Mouse (Mus musculus) intestine, embryonic 16.5 days (tissue): ENCODE data around the gene Nuf2. TPM values are rescaled to one million over a fixed set of nuclear protein-coding genes. Genes with fewer than 3 reads are reported as not detected.

ENCODE experiments used
- ATAC-seq: fragments of 200-750 bp; cut with Nextera tagmentation; 2 replicates; pipeline ENCODE4 v1.8.0; 2017; ENCODE audit warnings: moderate TSS enrichment, moderate library complexity
- H3K27ac ChIP-seq: fragments of 300-500 bp; sonication (generic); 2 replicates; pipeline ENCODE4 v1.5.1; 2014; ENCODE audit warnings: mild to moderate bottlenecking, low read length
- H3K27me3 ChIP-seq: fragments of 300-500 bp; sonication (generic); replicated peaks from 2 replicates; pipeline ENCODE4 v1.6.1; 2014; ENCODE audit warnings: low read length, control low read depth, mixed read lengths; ENCODE audit not compliant: control insufficient read depth, insufficient read depth
- H3K36me3 ChIP-seq: fragments of 300-500 bp; sonication (generic); 2 replicates; pipeline ENCODE4 v1.6.1; 2014; ENCODE audit warnings: low read length, control low read depth; ENCODE audit not compliant: control insufficient read depth, insufficient read depth
- H3K4me1 ChIP-seq: fragments of 300-500 bp; sonication (generic); 2 replicates; pipeline ENCODE4 v1.6.1; 2014; ENCODE audit warnings: low read length, control low read depth, mixed read lengths; ENCODE audit not compliant: control insufficient read depth, insufficient read depth
- H3K4me2 ChIP-seq: fragments of 300-500 bp; sonication (generic); 2 replicates; pipeline ENCODE4 v1.6.1; 2014; ENCODE audit warnings: low read depth, low read length, control low read depth
- H3K4me3 ChIP-seq: fragments of 300-500 bp; sonication (generic); 2 replicates; pipeline ENCODE4 v1.5.1; 2014; ENCODE audit warnings: mild to moderate bottlenecking, low read length
- H3K9ac ChIP-seq: fragments of 300-500 bp; sonication (generic); 2 replicates; pipeline ENCODE4 v1.6.1; 2014; ENCODE audit warnings: low read depth, low read length
- H3K9me3 ChIP-seq: fragments of 300-500 bp; sonication (generic); 2 replicates; pipeline ENCODE4 v1.6.1; 2016; ENCODE audit warnings: low read length, control low read depth; ENCODE audit not compliant: control insufficient read depth
- WGBS: fragments of 180-500 bp; shearing (Covaris S2); extraction: QIAGEN DNeasy Blood & Tissue Kit; methylation state at CpG from one replicate; pipeline ENCODE4 v1.1.7; 2014; 5-methylcytosine and 5-hydroxymethylcytosine counted together
- polyA plus RNA-seq: library from polyadenylated mRNA; unstranded; fragments of >200 nt; fragmentation: Nextera tagmentation; extraction: Ambion mirVana; gene quantifications from 2 replicates; pipeline ENCODE4 v1.2.1, GENCODE M21; 2015

Gene Nuf2
- polyA plus RNA-seq, 1 experiment from 2014 or later = 39.3 TPM

DNA sequence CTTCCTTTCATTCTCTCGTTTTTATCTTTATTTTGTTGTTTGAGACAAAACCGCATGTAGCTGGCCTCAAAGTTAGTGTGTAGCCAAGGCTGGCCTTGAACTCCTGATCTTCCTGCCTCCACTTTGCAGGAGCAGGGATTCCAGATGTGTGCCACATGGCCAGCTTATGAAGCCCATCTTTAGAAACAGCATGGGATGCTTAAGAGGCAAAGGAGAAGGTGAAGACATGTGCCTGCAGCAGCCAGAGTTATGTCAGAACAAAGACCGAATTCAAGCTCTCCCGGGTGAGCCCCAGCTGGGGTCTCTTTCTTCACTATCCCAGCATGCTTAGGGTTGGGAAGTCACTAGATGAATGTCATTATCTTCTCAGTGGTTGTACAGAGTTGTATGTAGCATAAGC is 46.7 kb downstream of the Nuf2 start:
- 66% methylated on average over 4 of the region's 4 CpGs for WGBS
- Histone ChIP-seq H3K9ac (no peak overlapping the region), H3K27me3 (no peaks in the 10 kb centered on the region), H3K27ac (no peak overlapping the region), H3K4me1 (peaks cover 8% of the 10 kb centered on the region; the same call in 1 of the 2 replicates), H3K4me3 (no peak overlapping the region), H3K9me3 (no peaks in the 10 kb centered on the region), H3K36me3 (no peaks in the 10 kb centered on the region), H3K4me2 (no peak overlapping the region)
- ATAC-seq = no peak

- peaks cover 8% of the 10 kb centered on the region; the same call in 1 of the 2 replicates for H3K4me1 ChIP-seq
- no peak overlapping the region for H3K4me3 ChIP-seq
- H3K27ac ChIP-seq = no peak overlapping the region
- no peaks in the 10 kb centered on the region for H3K36me3 ChIP-seq
- 82% methylated on average over 6 of the region's 6 CpGs for WGBS
- H3K4me2 ChIP-seq = no peak overlapping the region
- peak; percentile 78 for ATAC-seq
- no peak overlapping the region for H3K9ac ChIP-seq
- H3K9me3 ChIP-seq = no peaks in the 10 kb centered on the region
- H3K27me3 ChIP-seq = no peaks in the 10 kb centered on the region
Observed at GRCm38 (mm10) chr1:169482596-169483335, 48.5 kb downstream of the Nuf2 start.

DNA sequence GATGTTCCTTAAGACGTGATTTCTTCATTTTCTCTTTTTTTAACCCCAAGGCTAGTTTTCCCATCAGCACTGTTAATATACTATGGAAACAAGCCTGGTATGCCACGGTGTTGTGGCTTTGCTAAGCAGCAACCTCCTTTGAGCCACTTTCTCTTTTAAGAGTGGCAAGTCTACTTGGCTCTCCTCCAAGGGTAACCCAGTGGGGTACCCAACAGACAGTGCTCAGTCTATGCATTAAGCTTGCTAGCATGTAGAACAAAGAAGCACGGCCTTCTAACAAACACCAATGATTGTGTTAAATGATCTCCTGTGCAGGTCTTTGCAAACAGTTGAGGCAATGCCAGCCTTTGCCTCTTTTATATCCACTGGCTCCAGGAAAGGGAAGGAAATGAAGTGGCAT is 60.1 kb downstream of the Nuf2 start:
- no peak for ATAC-seq

DNA sequence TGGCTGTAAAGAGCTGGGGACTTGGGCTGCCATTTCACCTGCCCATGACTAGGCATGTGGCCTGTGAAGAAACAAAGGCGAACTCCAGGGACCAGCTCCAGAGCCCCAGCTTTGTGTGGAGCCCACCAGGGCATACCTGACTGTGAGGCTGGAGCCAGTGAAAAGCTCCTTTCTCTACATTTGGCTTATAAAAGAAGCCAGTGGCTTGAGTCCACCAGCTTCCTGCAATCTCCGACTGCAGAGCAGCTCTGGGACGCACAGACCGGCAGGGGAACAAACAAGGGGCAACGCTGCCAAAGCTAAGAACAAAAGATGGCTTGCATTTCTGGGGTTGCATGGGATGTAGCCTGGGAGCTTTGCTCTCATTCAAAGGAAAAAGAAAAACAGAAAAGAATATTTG is 63.5 kb downstream of the Nuf2 start:
- ATAC-seq = no peak
- Histone ChIP-seq H3K36me3 (no peaks in the 10 kb centered on the region), H3K27me3 (no peaks in the 10 kb centered on the region), H3K27ac (no peak overlapping the region), H3K4me3 (no peak overlapping the region), H3K4me1 (no peaks in the 10 kb centered on the region), H3K9ac (no peak overlapping the region), H3K4me2 (no peak overlapping the region), H3K9me3 (no peaks in the 10 kb centered on the region)
- WGBS = 77% methylated on average over 5 of the region's 5 CpGs

More for the DNA sequence above, 60.1 kb downstream of the Nuf2 start:
- H3K4me1 ChIP-seq = no peaks in the 10 kb centered on the region
- H3K9ac ChIP-seq = no peak overlapping the region
- H3K4me2 ChIP-seq = no peak overlapping the region
- H3K4me3 ChIP-seq = no peak overlapping the region
- peaks cover 2% of the 10 kb centered on the region; the same call in 1 of the 2 replicates for H3K9me3 ChIP-seq
- WGBS = 87% methylated on average over 3 of the region's 3 CpGs
- H3K36me3 ChIP-seq = no peaks in the 10 kb centered on the region
- H3K27ac ChIP-seq = no peak overlapping the region
- no peaks in the 10 kb centered on the region for H3K27me3 ChIP-seq

- Histone ChIP-seq H3K9ac (no peak overlapping the region), H3K27me3 (no peaks in the 10 kb centered on the region), H3K27ac (no peak overlapping the region), H3K4me3 (no peak overlapping the region), H3K4me2 (no peak overlapping the region), H3K36me3 (no peaks in the 10 kb centered on the region), H3K9me3 (no peaks in the 10 kb centered on the region), H3K4me1 (no peaks in the 10 kb centered on the region)
- WGBS = 81% methylated on average over 15 of the region's 15 CpGs
- ATAC-seq = no peak
Observed at GRCm38 (mm10) chr1:169462386-169463115, 68.7 kb downstream of the Nuf2 start.

DNA sequence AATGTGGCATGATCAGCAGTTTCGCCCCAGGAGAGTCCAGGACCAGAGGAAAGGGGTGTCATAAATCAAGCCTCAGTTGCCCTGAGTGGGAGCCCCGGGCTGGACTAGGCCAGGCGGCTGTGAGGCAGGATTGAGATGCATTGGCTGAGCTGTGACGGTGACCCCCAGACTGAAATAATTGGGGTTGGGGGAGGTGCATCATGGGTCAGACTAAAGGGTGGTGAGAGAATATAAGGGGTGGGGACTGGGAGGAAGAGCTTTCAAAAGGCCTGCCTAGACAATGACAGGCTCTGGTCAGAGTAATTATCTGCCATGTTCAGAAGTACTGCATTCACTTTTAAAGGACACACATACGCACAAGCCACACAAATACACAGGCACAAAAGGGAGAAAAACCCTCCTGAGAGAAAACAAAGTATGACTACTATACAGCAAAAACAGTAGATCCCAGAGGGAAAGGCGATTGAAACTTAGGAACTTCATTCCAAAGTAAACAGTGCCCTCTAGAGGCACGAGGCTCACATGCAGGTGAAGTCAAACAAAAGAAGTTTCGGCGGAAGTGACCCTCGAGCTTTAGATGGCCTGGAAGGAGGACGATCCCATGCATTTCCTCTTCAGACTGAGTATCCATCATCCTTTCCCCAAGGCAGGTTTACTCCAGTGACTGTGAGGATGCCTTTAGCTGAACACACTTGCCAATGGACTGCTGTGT is 72.0 kb downstream of the Nuf2 start:
- whole genome bisulfite sequencing = 20% methylated on average over 11 of the region's 11 CpGs
- H3K4me2 ChIP-seq = peak overlapping the region; percentile 37
- H3K36me3 ChIP-seq = no peaks in the 10 kb centered on the region
- no peak overlapping the region for H3K9ac ChIP-seq
- no peaks in the 10 kb centered on the region for H3K4me1 ChIP-seq
- no peak overlapping the region for H3K4me3 ChIP-seq
- no peak overlapping the region for H3K27ac ChIP-seq
- H3K27me3 ChIP-seq = no peaks in the 10 kb centered on the region
- no peaks in the 10 kb centered on the region for H3K9me3 ChIP-seq
- peak; percentile 72 for ATAC-seq

Other genes starting within 250 kb of the Nuf2 start
- gene Rgs5, start 124.0 kb upstream of the Nuf2 start, polyA plus RNA-seq = 9.6 and 10.0 TPM in 2 replicates
- gene Rgs4, start 216.2 kb upstream of the Nuf2 start, polyA plus RNA-seq = 4.3 and 5.3 TPM in 2 replicates